Mouse (Mus musculus): ENCODE data around the gene Cacna2d1.

- TF ChIP-seq CTCF (IDR thresholded peaks at IDR 0.05; ENCODE audit: low read depth) (no peak), EP300 (IDR thresholded peaks at IDR 0.05; ENCODE audit: low read depth) (no peak)
These were observed 232.4 kb downstream of the Cacna2d1 start for GRCm38 (mm10) chr5:16166868-16167267.
